Mouse (Mus musculus) forebrain, embryonic 15.5 days (tissue): Measurements from ENCODE around the gene Mybpc3. TPM values are rescaled to one million over a fixed set of nuclear protein-coding genes. Genes with fewer than 3 reads are reported as not detected.

ENCODE experiments used
- ATAC-seq: fragments of 200-750 bp; cut with Nextera tagmentation; replicated peaks from 2 replicates; pipeline ENCODE4 v1.8.0; 2017; ENCODE audit warnings: mild to moderate bottlenecking, moderate TSS enrichment, moderate library complexity
- H3K27ac ChIP-seq: fragments of 300-500 bp; sonication (generic); replicated peaks from 2 replicates; pipeline ENCODE4 v1.5.1; 2015; ENCODE audit warnings: mild to moderate bottlenecking, inconsistent platforms
- H3K27me3 ChIP-seq: fragments of 300-500 bp; sonication (generic); 2 replicates; pipeline ENCODE4 v1.6.1; 2015; ENCODE audit warnings: inconsistent platforms
- H3K36me3 ChIP-seq: fragments of 300-500 bp; sonication (generic); 2 replicates; pipeline ENCODE4 v1.6.1; 2015; ENCODE audit warnings: mild to moderate bottlenecking, inconsistent platforms
- H3K4me1 ChIP-seq: fragments of 300-500 bp; sonication (generic); 2 replicates; pipeline ENCODE4 v1.6.1; 2015; ENCODE audit warnings: inconsistent platforms
- H3K4me2 ChIP-seq: fragments of 300-500 bp; sonication (generic); replicated peaks from 2 replicates; pipeline ENCODE4 v1.6.1; 2015; ENCODE audit warnings: mild to moderate bottlenecking, inconsistent platforms
- H3K4me3 ChIP-seq: fragments of 300-500 bp; sonication (generic); 2 replicates; pipeline ENCODE4 v1.5.1; 2015; ENCODE audit warnings: mild to moderate bottlenecking, inconsistent platforms
- H3K9ac ChIP-seq: fragments of 300-500 bp; sonication (generic); replicated peaks from 2 replicates; pipeline ENCODE4 v1.6.1; 2015; ENCODE audit warnings: mild to moderate bottlenecking, inconsistent platforms
- H3K9me3 ChIP-seq: fragments of 300-500 bp; sonication (generic); 2 replicates; pipeline ENCODE4 v1.6.1; 2016; ENCODE audit warnings: inconsistent platforms
- WGBS: fragments of 180-500 bp; shearing (Covaris S2); methylation state at CpG from one replicate; pipeline ENCODE4 v1.1.7; 2015; ENCODE audit warnings: mixed read lengths; 5-methylcytosine and 5-hydroxymethylcytosine counted together
- polyA plus RNA-seq: library from polyadenylated mRNA; unstranded; fragments of >200 nt; fragmentation: Nextera tagmentation; extraction: Ambion mirVana; gene quantifications from 2 replicates; pipeline ENCODE4 v1.2.1, GENCODE M21; 2015

Gene Mybpc3
- polyA plus RNA-seq, 1 experiment from 2014 or later, result not detected

DNA sequence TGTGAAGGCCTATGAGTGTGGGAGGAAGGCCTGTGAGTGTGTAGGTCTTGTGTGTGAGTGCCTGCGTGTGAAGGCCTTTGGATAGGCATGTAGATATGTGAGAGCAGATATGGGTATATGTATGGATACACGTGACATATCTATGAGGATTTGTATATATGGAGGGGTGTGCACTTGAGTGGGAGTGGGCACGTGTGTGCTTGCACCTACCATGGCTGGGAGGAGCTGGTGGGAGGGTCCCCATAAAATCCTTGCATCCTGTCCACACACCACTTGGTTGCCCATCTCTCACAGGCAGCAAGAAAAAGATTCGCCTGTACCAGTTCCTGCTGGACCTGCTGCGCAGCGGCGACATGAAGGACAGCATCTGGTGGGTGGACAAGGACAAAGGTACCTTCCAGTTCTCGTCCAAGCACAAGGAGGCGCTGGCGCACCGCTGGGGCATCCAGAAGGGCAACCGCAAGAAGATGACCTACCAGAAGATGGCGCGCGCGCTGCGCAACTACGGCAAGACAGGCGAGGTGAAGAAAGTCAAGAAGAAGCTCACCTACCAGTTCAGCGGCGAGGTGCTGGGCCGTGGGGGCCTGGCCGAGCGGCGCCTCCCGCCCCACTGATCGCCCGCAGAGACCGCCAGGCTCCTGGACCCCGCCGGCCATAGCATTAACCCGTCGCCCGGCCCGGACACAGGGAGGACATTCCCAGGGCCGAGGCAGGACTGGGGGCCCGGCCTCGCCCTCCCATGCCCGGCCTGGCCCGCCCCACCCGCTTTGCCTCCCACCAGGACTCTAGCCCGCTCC lies 3.0 kb upstream of the Mybpc3 start:
- 9% methylated on average over 42 of the region's 42 CpGs for WGBS
- Histone ChIP-seq H3K27me3 (peaks cover 4% of the 10 kb centered on the region; the same call in 1 of the 2 replicates), H3K27ac (no peak overlapping the region), H3K4me1 (peaks cover 7% of the 10 kb centered on the region), H3K4me2 (peak overlapping the region; percentile 55), H3K9me3 (no peaks in the 10 kb centered on the region), H3K36me3 (no peaks in the 10 kb centered on the region), H3K9ac (peak overlapping the region; percentile 16; the same call in 1 of the 2 replicates), H3K4me3 (peak overlapping the region; percentile 34)
- ATAC-seq, result peak; percentile 61

DNA sequence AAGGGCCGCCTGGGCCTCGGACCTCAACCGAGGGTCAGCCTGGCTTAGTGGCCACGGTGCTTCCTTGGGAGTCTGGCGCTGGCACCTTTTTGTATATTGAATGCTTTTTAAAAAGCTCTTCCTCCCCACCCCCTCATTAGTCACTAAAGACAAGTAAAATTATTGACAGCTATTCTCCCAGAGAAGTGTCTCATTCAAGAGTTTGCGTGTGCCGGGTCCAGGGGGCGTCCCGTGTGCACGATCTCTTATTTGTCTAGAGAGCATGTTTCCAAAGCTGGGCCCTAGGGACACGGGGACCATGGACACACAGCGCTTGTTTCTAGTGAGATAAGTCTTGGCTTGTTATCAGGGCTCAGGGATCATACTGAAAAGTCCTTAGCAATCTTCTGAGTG lies 2.4 kb upstream of the Mybpc3 start:
- H3K27me3 ChIP-seq, result peaks cover 4% of the 10 kb centered on the region; the same call in 1 of the 2 replicates
- peak overlapping the region; percentile 34 for H3K4me3 ChIP-seq
- H3K4me1 ChIP-seq, result peaks cover 7% of the 10 kb centered on the region
- peak overlapping the region; percentile 16; the same call in 1 of the 2 replicates for H3K9ac ChIP-seq
- peak overlapping the region; percentile 55 for H3K4me2 ChIP-seq
- no peaks in the 10 kb centered on the region for H3K9me3 ChIP-seq
- no peaks in the 10 kb centered on the region for H3K36me3 ChIP-seq
- no peak overlapping the region for H3K27ac ChIP-seq
- 32% methylated on average over 12 of the region's 12 CpGs for WGBS
- no peak for ATAC-seq

DNA sequence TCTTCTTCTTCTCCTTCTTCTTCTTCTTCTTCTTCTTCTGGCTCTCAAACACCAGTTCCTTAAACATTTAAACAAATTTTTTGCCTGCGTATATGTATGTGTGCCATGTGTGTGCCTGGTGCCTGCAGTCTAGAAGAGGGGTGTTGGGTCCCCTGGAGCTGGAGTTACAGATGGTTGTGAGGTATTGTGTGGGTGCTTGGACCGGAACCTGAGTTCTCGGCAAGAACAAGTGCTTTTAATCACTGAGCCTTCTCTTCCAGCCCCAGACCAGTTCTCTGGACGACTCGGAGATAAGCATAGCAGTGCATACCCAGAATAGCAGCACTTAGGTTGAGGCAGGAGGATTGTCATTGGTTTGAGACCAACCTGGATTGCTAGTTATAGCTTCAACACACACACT lies 1.1 kb upstream of the Mybpc3 start:
- H3K9ac ChIP-seq, result no peak overlapping the region
- H3K27ac ChIP-seq, result no peak overlapping the region
- H3K36me3 ChIP-seq, result no peaks in the 10 kb centered on the region
- H3K4me1 ChIP-seq, result peaks cover 7% of the 10 kb centered on the region
- 80% methylated on average over 5 of the region's 5 CpGs for WGBS
- no peak overlapping the region for H3K4me2 ChIP-seq
- H3K27me3 ChIP-seq, result peaks cover 4% of the 10 kb centered on the region; the same call in 1 of the 2 replicates
- no peak overlapping the region for H3K4me3 ChIP-seq
- no peaks in the 10 kb centered on the region for H3K9me3 ChIP-seq
- ATAC-seq, result no peak

DNA sequence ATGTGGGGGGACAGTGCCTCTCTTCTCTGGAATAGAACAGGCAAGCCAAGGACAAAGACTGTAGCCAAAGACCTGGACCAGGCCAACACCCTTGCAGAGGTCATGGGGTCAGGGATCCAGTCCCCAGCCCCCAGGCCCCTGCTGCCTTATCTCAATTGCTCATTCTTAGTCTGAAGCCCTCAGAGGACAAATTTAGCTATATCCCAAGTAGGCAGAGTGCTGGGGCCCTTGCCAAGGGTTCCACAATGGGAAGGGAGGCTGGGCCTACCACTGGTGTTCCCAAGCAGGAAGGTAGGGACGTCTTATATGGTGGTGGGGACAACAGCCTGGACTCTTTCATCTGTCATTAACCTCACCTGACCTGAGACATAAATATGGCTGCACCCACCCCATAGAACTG lies 703 bp downstream of the Mybpc3 start:
- WGBS, result 61% methylated on average over 1 of the region's 1 CpGs
- Histone ChIP-seq H3K4me3 (no peak overlapping the region), H3K27me3 (peaks cover 4% of the 10 kb centered on the region; the same call in 1 of the 2 replicates), H3K9me3 (no peaks in the 10 kb centered on the region), H3K9ac (no peak overlapping the region), H3K4me1 (peaks cover 7% of the 10 kb centered on the region), H3K4me2 (no peak overlapping the region), H3K27ac (no peak overlapping the region), H3K36me3 (no peaks in the 10 kb centered on the region)
- ATAC-seq, result no peak

DNA sequence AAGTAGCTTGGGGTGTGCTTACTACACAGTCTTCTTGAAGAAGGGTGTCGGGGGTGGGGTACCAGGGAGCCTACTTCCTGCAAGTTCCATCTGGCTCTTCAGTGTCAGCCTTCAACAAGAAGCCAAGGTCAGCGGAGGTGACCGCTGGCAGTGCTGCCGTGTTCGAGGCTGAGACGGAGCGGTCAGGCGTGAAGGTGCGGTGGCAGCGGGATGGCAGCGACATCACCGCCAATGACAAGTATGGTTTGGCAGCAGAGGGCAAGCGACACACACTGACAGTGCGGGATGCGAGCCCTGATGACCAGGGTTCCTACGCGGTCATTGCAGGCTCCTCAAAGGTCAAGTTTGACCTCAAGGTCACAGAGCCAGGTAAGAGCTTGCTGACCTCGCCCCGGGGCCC lies 1.1 kb downstream of the Mybpc3 start:
- Histone ChIP-seq H3K4me2 (no peak overlapping the region), H3K4me3 (no peak overlapping the region), H3K27ac (no peak overlapping the region), H3K4me1 (peaks cover 7% of the 10 kb centered on the region), H3K36me3 (no peaks in the 10 kb centered on the region), H3K27me3 (peaks cover 4% of the 10 kb centered on the region; the same call in 1 of the 2 replicates), H3K9me3 (no peaks in the 10 kb centered on the region), H3K9ac (no peak overlapping the region)
- no peak for ATAC-seq
- whole genome bisulfite sequencing, result 91% methylated on average over 19 of the region's 19 CpGs

DNA sequence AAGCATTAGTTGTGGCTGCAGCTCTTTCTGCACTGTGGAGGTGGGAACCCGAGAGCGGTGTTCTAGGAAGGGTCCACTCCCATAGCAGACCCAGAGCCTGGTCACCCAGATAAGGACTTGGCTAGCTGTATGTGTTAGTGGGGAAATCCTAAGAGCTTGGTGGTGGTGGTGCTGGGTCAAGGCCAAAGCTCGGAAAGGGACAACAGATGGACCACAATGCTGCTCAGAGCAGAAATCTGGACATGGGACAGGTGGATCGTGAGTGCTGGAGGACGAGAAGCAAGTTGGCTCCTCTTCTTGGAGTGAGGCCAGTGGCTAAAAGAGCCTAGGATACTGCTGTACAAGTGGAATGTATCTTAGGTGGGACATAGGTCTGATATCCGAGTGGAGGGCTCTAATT lies 1.6 kb downstream of the Mybpc3 start:
- Histone ChIP-seq H3K27ac (no peak overlapping the region), H3K4me2 (no peak overlapping the region), H3K9me3 (no peaks in the 10 kb centered on the region), H3K36me3 (no peaks in the 10 kb centered on the region), H3K9ac (no peak overlapping the region), H3K4me1 (peaks cover 7% of the 10 kb centered on the region), H3K4me3 (no peak overlapping the region), H3K27me3 (peaks cover 4% of the 10 kb centered on the region; the same call in 1 of the 2 replicates)
- WGBS, result 81% methylated on average over 6 of the region's 6 CpGs
- no peak for ATAC-seq

DNA sequence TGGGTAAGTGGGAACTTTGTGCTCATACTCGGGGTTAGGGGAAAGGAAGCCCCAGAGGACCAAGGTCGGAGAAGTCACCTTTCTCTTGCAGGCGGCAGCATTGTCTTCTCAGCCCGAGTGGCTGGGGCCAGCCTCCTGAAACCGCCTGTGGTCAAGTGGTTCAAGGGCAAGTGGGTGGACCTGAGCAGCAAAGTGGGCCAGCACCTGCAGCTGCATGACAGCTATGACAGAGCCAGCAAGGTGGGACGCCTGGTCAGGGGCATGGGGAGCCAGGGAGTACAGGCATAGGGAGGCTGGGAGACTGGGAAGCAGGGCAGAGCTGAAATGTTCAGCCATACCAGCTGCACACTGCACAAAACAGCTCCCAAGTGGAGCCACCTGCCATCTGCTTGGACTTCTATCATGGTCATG lies 2.3 kb downstream of the Mybpc3 start:
- no peak overlapping the region for H3K4me2 ChIP-seq
- 81% methylated on average over 6 of the region's 6 CpGs for WGBS

DNA sequence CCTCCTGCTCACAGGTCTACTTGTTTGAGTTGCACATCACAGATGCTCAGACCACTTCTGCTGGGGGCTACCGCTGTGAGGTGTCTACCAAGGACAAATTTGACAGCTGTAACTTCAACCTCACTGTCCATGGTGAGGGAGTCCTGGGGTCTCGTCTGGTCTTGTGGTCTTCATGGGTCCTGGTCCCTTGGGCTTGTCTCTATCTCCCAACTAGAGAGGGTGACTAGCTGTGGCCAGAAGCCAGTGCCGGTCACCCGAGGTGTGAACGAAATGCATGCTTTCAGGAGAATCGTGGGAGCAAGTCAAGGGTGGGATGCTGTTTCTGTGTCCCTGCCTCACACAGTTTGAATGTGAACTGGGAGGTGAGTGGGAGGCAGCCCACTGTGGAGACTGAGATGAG lies 3.1 kb downstream of the Mybpc3 start:
- Histone ChIP-seq H3K9ac (no peak overlapping the region), H3K4me1 (no peaks in the 10 kb centered on the region), H3K27me3 (no peaks in the 10 kb centered on the region), H3K9me3 (no peaks in the 10 kb centered on the region), H3K4me3 (no peak overlapping the region), H3K36me3 (no peaks in the 10 kb centered on the region), H3K4me2 (no peak overlapping the region), H3K27ac (no peak overlapping the region)
- WGBS, result 88% methylated on average over 6 of the region's 6 CpGs
- no peak for ATAC-seq

More for the DNA sequence above, 2.3 kb downstream of the Mybpc3 start:
- peaks cover 3% of the 10 kb centered on the region; the same call in 1 of the 2 replicates for H3K27me3 ChIP-seq
- H3K27ac ChIP-seq, result no peak overlapping the region
- no peak for ATAC-seq
- H3K36me3 ChIP-seq, result no peaks in the 10 kb centered on the region
- no peak overlapping the region for H3K9ac ChIP-seq
- no peak overlapping the region for H3K4me3 ChIP-seq
- peaks cover 3% of the 10 kb centered on the region for H3K4me1 ChIP-seq
- no peaks in the 10 kb centered on the region for H3K9me3 ChIP-seq

DNA sequence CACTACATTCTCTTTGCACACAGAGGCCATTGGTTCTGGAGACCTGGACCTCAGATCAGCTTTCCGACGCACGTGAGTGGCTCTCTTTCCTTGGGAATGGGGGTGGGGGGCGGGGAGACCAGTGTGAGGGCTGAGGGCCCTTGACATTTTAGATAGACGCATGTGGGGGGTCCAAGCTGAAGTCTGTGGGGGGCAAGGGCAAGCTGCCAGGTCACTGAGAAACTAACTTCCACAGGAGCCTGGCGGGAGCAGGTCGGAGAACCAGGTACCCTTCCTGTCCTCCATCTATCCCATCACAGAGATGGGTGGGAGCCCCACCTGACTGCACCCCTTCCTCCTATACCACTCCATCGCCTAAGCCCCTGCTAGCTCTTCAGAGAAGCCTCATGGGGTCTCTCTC lies 3.6 kb downstream of the Mybpc3 start:
- no peaks in the 10 kb centered on the region for H3K9me3 ChIP-seq
- H3K36me3 ChIP-seq, result no peaks in the 10 kb centered on the region
- no peaks in the 10 kb centered on the region for H3K27me3 ChIP-seq
- no peaks in the 10 kb centered on the region for H3K4me1 ChIP-seq
- ATAC-seq, result no peak
- H3K4me3 ChIP-seq, result no peak overlapping the region
- H3K4me2 ChIP-seq, result no peak overlapping the region
- H3K27ac ChIP-seq, result no peak overlapping the region
- no peak overlapping the region for H3K9ac ChIP-seq
- 69% methylated on average over 8 of the region's 8 CpGs for WGBS

DNA sequence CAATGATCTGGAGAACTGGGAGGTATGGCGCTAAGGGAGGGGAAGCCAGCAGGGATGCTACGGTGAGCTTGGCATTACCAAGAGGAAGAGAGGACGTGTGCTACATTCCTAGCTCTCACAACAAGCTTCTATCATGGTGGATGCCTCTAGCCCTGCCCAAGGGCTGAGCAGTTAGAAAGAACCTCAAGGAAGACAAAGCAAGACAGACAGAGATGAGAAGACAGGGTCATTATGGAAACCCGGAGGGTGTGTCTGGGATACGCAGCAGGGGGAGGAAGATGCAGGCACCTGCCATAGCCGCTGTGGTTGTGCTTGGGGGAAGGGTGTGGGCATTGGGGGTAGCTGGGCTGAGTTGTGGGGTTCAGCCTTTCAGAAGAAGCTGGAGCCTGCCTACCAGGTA lies 5.6 kb downstream of the Mybpc3 start:
- H3K4me3 ChIP-seq, result no peak overlapping the region
- no peak overlapping the region for H3K9ac ChIP-seq
- no peak overlapping the region for H3K4me2 ChIP-seq
- H3K27ac ChIP-seq, result no peak overlapping the region
- no peaks in the 10 kb centered on the region for H3K36me3 ChIP-seq
- H3K9me3 ChIP-seq, result no peaks in the 10 kb centered on the region
- no peaks in the 10 kb centered on the region for H3K27me3 ChIP-seq
- no peaks in the 10 kb centered on the region for H3K4me1 ChIP-seq
- 78% methylated on average over 6 of the region's 6 CpGs for WGBS
- ATAC-seq, result no peak

DNA sequence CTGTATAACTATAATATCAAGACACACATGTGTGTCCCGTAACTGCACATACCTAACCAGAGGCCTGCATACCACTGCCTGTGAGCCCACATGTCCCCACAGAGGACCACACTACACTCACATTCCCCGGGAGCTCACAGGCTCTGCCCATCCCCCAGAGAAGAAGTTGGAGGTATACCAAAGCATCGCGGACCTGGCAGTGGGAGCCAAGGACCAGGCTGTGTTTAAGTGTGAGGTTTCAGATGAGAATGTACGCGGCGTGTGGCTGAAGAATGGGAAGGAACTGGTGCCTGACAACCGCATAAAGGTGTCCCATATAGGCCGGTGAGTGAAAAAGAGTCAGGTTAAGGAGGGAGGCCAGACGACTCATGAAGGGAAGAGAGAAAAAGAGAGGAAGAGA lies 7.2 kb downstream of the Mybpc3 start:
- Histone ChIP-seq H3K27me3 (no peaks in the 10 kb centered on the region), H3K36me3 (no peaks in the 10 kb centered on the region), H3K4me3 (no peak overlapping the region), H3K27ac (no peak overlapping the region), H3K4me1 (no peaks in the 10 kb centered on the region), H3K4me2 (no peak overlapping the region), H3K9ac (no peak overlapping the region), H3K9me3 (no peaks in the 10 kb centered on the region)
- WGBS, result 87% methylated on average over 10 of the region's 10 CpGs
- no peak for ATAC-seq

DNA sequence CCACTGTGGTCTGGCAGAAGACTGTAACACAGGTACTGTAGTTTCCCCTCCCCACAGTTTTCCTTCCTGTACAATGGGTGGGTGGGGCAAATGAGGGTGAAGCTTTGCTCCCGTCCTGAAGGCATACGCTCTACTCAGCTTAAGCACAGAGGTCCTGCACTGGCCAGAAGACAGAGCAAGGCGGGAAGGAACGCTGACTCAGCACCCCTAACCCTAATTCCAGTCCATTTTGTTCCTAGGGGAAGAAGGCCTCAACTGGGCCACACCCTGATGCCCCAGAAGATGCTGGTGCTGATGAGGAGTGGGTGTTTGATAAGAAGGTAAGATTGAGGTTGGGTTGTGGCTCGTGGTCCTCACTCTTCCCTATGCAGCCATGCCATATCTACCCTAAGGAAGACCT lies 10.8 kb downstream of the Mybpc3 start:
- Histone ChIP-seq H3K4me1 (no peaks in the 10 kb centered on the region), H3K36me3 (no peaks in the 10 kb centered on the region), H3K27ac (no peak overlapping the region), H3K4me2 (no peak overlapping the region), H3K9ac (no peak overlapping the region), H3K9me3 (no peaks in the 10 kb centered on the region), H3K27me3 (no peaks in the 10 kb centered on the region), H3K4me3 (no peak overlapping the region)
- ATAC-seq, result no peak
- 86% methylated on average over 5 of the region's 5 CpGs for WGBS

DNA sequence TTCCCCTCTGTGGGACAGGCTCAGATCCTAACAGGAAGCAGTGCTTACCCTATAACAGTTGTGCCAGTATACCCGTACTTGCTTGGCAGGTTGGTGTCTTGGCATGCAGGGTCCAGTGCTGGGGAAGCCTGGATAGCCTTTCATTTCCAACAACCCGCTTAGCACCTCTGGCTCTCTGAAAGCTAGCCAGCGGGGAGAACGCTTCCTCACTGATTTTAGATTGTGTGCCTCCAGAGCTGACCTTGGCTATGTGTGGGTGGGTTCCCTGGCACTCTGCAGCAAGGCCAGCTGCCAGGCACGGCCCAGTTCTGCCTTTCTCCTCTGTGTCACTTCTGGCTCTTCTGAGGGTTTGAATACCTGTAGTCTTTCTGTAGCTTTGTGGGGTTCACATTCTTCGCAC lies 12.2 kb downstream of the Mybpc3 start:
- Histone ChIP-seq H3K9me3 (no peaks in the 10 kb centered on the region), H3K4me1 (no peaks in the 10 kb centered on the region), H3K4me2 (no peak overlapping the region), H3K9ac (no peak overlapping the region), H3K27me3 (no peaks in the 10 kb centered on the region), H3K27ac (no peak overlapping the region), H3K36me3 (no peaks in the 10 kb centered on the region), H3K4me3 (no peak overlapping the region)
- ATAC-seq, result no peak
- 93% methylated on average over 6 of the region's 6 CpGs for WGBS
